In genomic region chr12:79917634-79918289, GRCm38 (mm10) we compare ENCODE assay signal across 11 mouse cellular contexts.
DNase-seq lines count a peak whose midpoint lies in the region; ATAC-seq and TF ChIP-seq lines count a peak whose summit lies in the region.
"Had no signal": no experiment of that assay in that cellular context is flagged by ENCODE, and none has a peak within 500 bp of the region (broad histone marks: within the 10 kb centered on the region; RNA-seq: fewer than 3 reads in every experiment).

No protein-coding gene starts in this region.

- 49% methylated on average over 10 of the region's 10 CpGs for WGBS in heart, embryonic 15.5 days
- 22% methylated on average over 10 of the region's 10 CpGs for WGBS in lung, embryonic 16.5 days
- WGBS in lung, adult 2 months = 35% methylated on average over 10 of the region's 10 CpGs
- 21% methylated on average over 10 of the region's 10 CpGs for WGBS in intestine, postnatal 0 days
- WGBS in stomach, embryonic 16.5 days = 24% methylated on average over 10 of the region's 10 CpGs

- intact Hi-C loops in heart, postnatal 25 days (cut with DNase I) = no loop called here

- H3K36me3 ChIP-seq in heart, embryonic 15.5 days = no peaks in the 10 kb centered on the region
- no peaks in the 10 kb centered on the region for H3K36me3 ChIP-seq in lung, embryonic 16.5 days (ENCODE audit: control insufficient read depth, insufficient read depth, low read length)
- H3K36me3 ChIP-seq in intestine, postnatal 0 days (ENCODE audit: control insufficient read depth, insufficient read depth) = no peaks in the 10 kb centered on the region
- H3K36me3 ChIP-seq in stomach, embryonic 16.5 days (ENCODE audit: control insufficient read depth, insufficient read depth, low read length) = no peaks in the 10 kb centered on the region

- TF ChIP-seq CTCF in lung, adult 2 months (IDR thresholded peaks at IDR 0.05; ENCODE audit: insufficient read depth, low read length) = no peak
- no peak for TF ChIP-seq CTCF in intestine, postnatal 0 days (IDR thresholded peaks at IDR 0.05; ENCODE audit: low read depth)

- H3K9me3 ChIP-seq in heart, embryonic 15.5 days (replicated peaks) = no peaks in the 10 kb centered on the region
- no peaks in the 10 kb centered on the region for H3K9me3 ChIP-seq in lung, embryonic 16.5 days (ENCODE audit: control insufficient read depth, low read length)
- no peaks in the 10 kb centered on the region for H3K9me3 ChIP-seq in intestine, postnatal 0 days (ENCODE audit: control insufficient read depth)
- 0 out of 2 replicates have a peak, but pooled peaks cover 6% of the 10 kb centered on the region for H3K9me3 ChIP-seq in stomach, embryonic 16.5 days (replicated peaks; ENCODE audit: control insufficient read depth, low read length)

- peaks cover 25% of the 10 kb centered on the region for H3K4me1 ChIP-seq in heart, embryonic 15.5 days (replicated peaks)
- H3K4me1 ChIP-seq in lung, embryonic 16.5 days (replicated peaks; ENCODE audit: control insufficient read depth, insufficient read depth, low read length) = peaks cover 17% of the 10 kb centered on the region
- peaks cover 12% of the 10 kb centered on the region for H3K4me1 ChIP-seq in lung, adult 2 months (ENCODE audit: control insufficient read depth, insufficient read depth, low read length)
- H3K4me1 ChIP-seq in intestine, postnatal 0 days (replicated peaks; ENCODE audit: control insufficient read depth, insufficient read depth, low read length) = 0 out of 2 replicates have a peak, but pooled peaks cover 13% of the 10 kb centered on the region
- H3K4me1 ChIP-seq in stomach, embryonic 16.5 days (ENCODE audit: control insufficient read depth, insufficient read depth, low read length) = peaks cover 32% of the 10 kb centered on the region

- no peak for TF ChIP-seq POLR2A in lung, adult 2 months (IDR thresholded peaks at IDR 0.05; ENCODE audit: borderline replicate concordance, extremely low read depth, low read depth, low read length)

- no peak for DNase-seq in heart, postnatal 25 days (ENCODE audit: low spot score)
- DNase-seq in lung, adult 2 months = no peak
- no peak for DNase-seq in layer of hippocampus, postnatal 14 days (ENCODE audit: low spot score in 2 of 2)
- no peak for DNase-seq in frontal cortex, postnatal 14 days (ENCODE audit: low spot score in 2 of 2)
- DNase-seq: cerebellum, adult 18-20 months; right cerebral cortex, adult 18-20 months had no signal

- peak overlapping the region; percentile 43 for H3K27ac ChIP-seq in heart, embryonic 15.5 days
- H3K27ac ChIP-seq in lung, embryonic 16.5 days (ENCODE audit: low read length) = peak overlapping the region; percentile 87
- H3K27ac ChIP-seq in intestine, postnatal 0 days (ENCODE audit: low read depth, low read length) = peak overlapping the region; percentile 15; the same call in 1 of the 2 replicates
- H3K27ac ChIP-seq in stomach, embryonic 16.5 days (ENCODE audit: low read length) = peak overlapping the region; percentile 92

- no peaks in the 10 kb centered on the region for H3K27me3 ChIP-seq in heart, embryonic 15.5 days
- no peaks in the 10 kb centered on the region for H3K27me3 ChIP-seq in lung, embryonic 16.5 days (ENCODE audit: control insufficient read depth, insufficient read depth, low read depth, low read length)
- no peaks in the 10 kb centered on the region for H3K27me3 ChIP-seq in intestine, postnatal 0 days (replicated peaks; ENCODE audit: control insufficient read depth, insufficient read depth, low read length)
- H3K27me3 ChIP-seq in stomach, embryonic 16.5 days (ENCODE audit: control insufficient read depth, insufficient read depth, low read length) = no peaks in the 10 kb centered on the region

- ATAC-seq in heart, embryonic 15.5 days (replicated peaks; ENCODE audit: insufficient number of reproducible peaks, insufficient read depth, low FRiP score, low read depth) = no peak
- ATAC-seq in lung, embryonic 16.5 days (ENCODE audit: low read depth) = peak; percentile 65
- no peak for ATAC-seq in intestine, postnatal 0 days
- ATAC-seq in stomach, embryonic 16.5 days (ENCODE audit: insufficient read depth, low FRiP score) = peak; percentile 14; the same call in 1 of the 2 replicates

- H3K4me2 ChIP-seq in heart, embryonic 15.5 days = no peak overlapping the region
- H3K4me2 ChIP-seq in lung, embryonic 16.5 days (ENCODE audit: low read depth, low read length) = no peak overlapping the region
- no peak overlapping the region for H3K4me2 ChIP-seq in intestine, postnatal 0 days (replicated peaks; ENCODE audit: low read depth)
- H3K4me2 ChIP-seq in stomach, embryonic 16.5 days (ENCODE audit: low read depth, low read length) = 0 out of 2 replicates have a peak overlapping the region, but pooled peaks have one; percentile 4

- no peak overlapping the region for H3K9ac ChIP-seq in heart, embryonic 15.5 days
- H3K9ac ChIP-seq in lung, embryonic 16.5 days (ENCODE audit: low read length) = peak overlapping the region; percentile 25; the same call in 1 of the 2 replicates
- no peak overlapping the region for H3K9ac ChIP-seq in intestine, postnatal 0 days (ENCODE audit: low read depth, low read length)
- peak overlapping the region; percentile 19; the same call in 1 of the 2 replicates for H3K9ac ChIP-seq in stomach, embryonic 16.5 days (ENCODE audit: low read length)

- no peak overlapping the region for H3K4me3 ChIP-seq in heart, embryonic 15.5 days
- H3K4me3 ChIP-seq in lung, embryonic 16.5 days (ENCODE audit: low read length) = no peak overlapping the region
- H3K4me3 ChIP-seq in lung, adult 2 months (replicated peaks; ENCODE audit: extremely low read depth, low read depth, low read length) = no peak overlapping the region
- no peak overlapping the region for H3K4me3 ChIP-seq in intestine, postnatal 0 days (ENCODE audit: low read depth, low read length)
- no peak overlapping the region for H3K4me3 ChIP-seq in stomach, embryonic 16.5 days (replicated peaks; ENCODE audit: low read length)
- H3K4me3 ChIP-seq: erythroblast, embryonic 14.5 days had no signal

Comparison
In these comparisons a context has a peak if more than half of its experiments do, and no peak if none do; other contexts are left out.
1. ATAC-seq: peak in lung, embryonic 16.5 days (single experiment) and stomach, embryonic 16.5 days (single experiment); none in heart, embryonic 15.5 days (single experiment) and intestine, postnatal 0 days (single experiment).
2. H3K27ac ChIP-seq: peak in every context shown above with its lines; median percentile 92 in stomach, embryonic 16.5 days; 87 in lung, embryonic 16.5 days; 43 in heart, embryonic 15.5 days; 15 in intestine, postnatal 0 days.
3. H3K9ac ChIP-seq: peak in lung, embryonic 16.5 days (single experiment) and stomach, embryonic 16.5 days (single experiment); none in heart, embryonic 15.5 days (single experiment) and intestine, postnatal 0 days (single experiment).